33 mouse cellular contexts compared by ENCODE assay signal in the genomic region with DNA sequence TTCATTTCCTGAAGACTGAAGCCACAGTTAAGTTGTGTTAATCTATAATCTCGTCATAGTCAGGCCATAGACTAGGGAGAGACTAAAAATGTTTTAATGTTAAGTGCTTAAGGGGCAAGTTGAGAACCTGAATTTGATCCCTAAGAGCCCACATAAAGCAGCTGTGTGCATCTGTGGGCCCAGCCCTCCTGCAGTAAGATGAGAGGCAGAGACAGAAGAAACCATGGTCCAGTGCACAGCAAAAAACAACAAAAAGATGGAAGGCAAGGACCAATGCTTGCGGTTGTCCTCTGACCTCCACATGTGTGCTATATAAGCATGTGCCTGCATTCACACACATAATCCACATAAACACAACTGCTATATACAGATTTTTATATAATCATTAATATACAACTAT.
"Had no signal": no experiment of that assay in that cellular context is flagged by ENCODE, and none has a peak within 500 bp of the region (broad histone marks: within the 10 kb centered on the region; RNA-seq: fewer than 3 reads in every experiment).

No protein-coding gene starts in this region.

- H3K4me3 ChIP-seq: limb, embryonic 10.5 days; limb, embryonic 12.5 days; limb, embryonic 13.5 days; limb, embryonic 15.5 days; liver, embryonic 12.5 days; liver, embryonic 13.5 days; liver, embryonic 15.5 days; lung, embryonic 15.5 days; megakaryocyte, embryonic 14.5 days; midbrain, embryonic 10.5 days; midbrain, embryonic 12.5 days; midbrain, embryonic 13.5 days; midbrain, embryonic 15.5 days; myocyte; neural tube, embryonic 12.5 days; neural tube, embryonic 13.5 days had no signal

- H3K4me2 ChIP-seq: limb, embryonic 12.5 days; limb, embryonic 13.5 days; limb, embryonic 15.5 days; liver, embryonic 11.5 days; liver, embryonic 12.5 days; liver, embryonic 13.5 days; liver, embryonic 15.5 days; lung, embryonic 14.5 days; lung, embryonic 15.5 days; midbrain, embryonic 11.5 days; midbrain, embryonic 12.5 days; midbrain, embryonic 13.5 days; midbrain, embryonic 15.5 days; neural tube, embryonic 12.5 days; neural tube, embryonic 13.5 days had no signal

- ATAC-seq: liver, embryonic 12.5 days; liver, postnatal 0 days; lung, postnatal 0 days; midbrain, embryonic 13.5 days; midbrain, embryonic 15.5 days; midbrain, embryonic 16.5 days had no signal

- H3K9ac ChIP-seq: limb, embryonic 12.5 days; limb, embryonic 13.5 days; limb, embryonic 15.5 days; liver, embryonic 12.5 days; liver, embryonic 13.5 days; liver, embryonic 14.5 days; liver, embryonic 15.5 days; liver, postnatal 0 days; lung, embryonic 14.5 days; lung, embryonic 15.5 days; midbrain, embryonic 12.5 days; midbrain, embryonic 13.5 days; midbrain, embryonic 15.5 days; neural tube, embryonic 12.5 days; neural tube, embryonic 13.5 days had no signal

- DNase-seq: left cerebral cortex, postnatal 4 days; liver; liver, embryonic 13.5 days; liver, postnatal 0 days; lung, adult 18-20 months; lung, adult 2 months; lung, embryonic 14.5 days; lung, postnatal 10 days; lung, postnatal 14 days; lung, postnatal 36 days; lung, postnatal 4 days; midbrain, embryonic 14.5 days had no signal

- H3K9me3 ChIP-seq: limb, embryonic 10.5 days; limb, embryonic 12.5 days; limb, embryonic 13.5 days; limb, embryonic 15.5 days; liver, embryonic 12.5 days; liver, embryonic 13.5 days; liver, embryonic 15.5 days; lung, embryonic 15.5 days; megakaryocyte, embryonic 14.5 days; midbrain, embryonic 10.5 days; midbrain, embryonic 12.5 days; midbrain, embryonic 13.5 days; midbrain, embryonic 15.5 days; neural tube, embryonic 12.5 days; neural tube, embryonic 13.5 days had no signal

- H3K27ac ChIP-seq: limb, embryonic 10.5 days; limb, embryonic 12.5 days; limb, embryonic 13.5 days; limb, embryonic 15.5 days; liver, embryonic 12.5 days; liver, embryonic 13.5 days; liver, embryonic 14.5 days; liver, embryonic 15.5 days; lung, embryonic 15.5 days; macrophage; midbrain, embryonic 10.5 days; midbrain, embryonic 12.5 days; midbrain, embryonic 13.5 days; midbrain, embryonic 15.5 days; neural tube, embryonic 12.5 days; neural tube, embryonic 13.5 days had no signal

- H3K36me3 ChIP-seq: limb, embryonic 10.5 days; limb, embryonic 12.5 days; limb, embryonic 13.5 days; limb, embryonic 15.5 days; liver, embryonic 12.5 days; liver, embryonic 13.5 days; liver, embryonic 15.5 days; lung, embryonic 15.5 days; midbrain, embryonic 10.5 days; midbrain, embryonic 12.5 days; midbrain, embryonic 13.5 days; midbrain, embryonic 15.5 days; neural tube, embryonic 12.5 days; neural tube, embryonic 13.5 days had no signal

- H3K27me3 ChIP-seq: limb, embryonic 12.5 days; limb, embryonic 13.5 days; limb, embryonic 15.5 days; liver, embryonic 12.5 days; liver, embryonic 13.5 days; liver, embryonic 15.5 days; lung, embryonic 15.5 days; megakaryocyte, embryonic 14.5 days; midbrain, embryonic 12.5 days; midbrain, embryonic 13.5 days; midbrain, embryonic 15.5 days; neural tube, embryonic 12.5 days; neural tube, embryonic 13.5 days had no signal

- H3K4me1 ChIP-seq: liver, embryonic 15.5 days; lung, embryonic 15.5 days; midbrain, embryonic 10.5 days; midbrain, embryonic 13.5 days; midbrain, embryonic 15.5 days; neural tube, embryonic 12.5 days; neural tube, embryonic 13.5 days had no signal
